ENCODE assay signal across 9 mouse cellular contexts in the genomic region with DNA sequence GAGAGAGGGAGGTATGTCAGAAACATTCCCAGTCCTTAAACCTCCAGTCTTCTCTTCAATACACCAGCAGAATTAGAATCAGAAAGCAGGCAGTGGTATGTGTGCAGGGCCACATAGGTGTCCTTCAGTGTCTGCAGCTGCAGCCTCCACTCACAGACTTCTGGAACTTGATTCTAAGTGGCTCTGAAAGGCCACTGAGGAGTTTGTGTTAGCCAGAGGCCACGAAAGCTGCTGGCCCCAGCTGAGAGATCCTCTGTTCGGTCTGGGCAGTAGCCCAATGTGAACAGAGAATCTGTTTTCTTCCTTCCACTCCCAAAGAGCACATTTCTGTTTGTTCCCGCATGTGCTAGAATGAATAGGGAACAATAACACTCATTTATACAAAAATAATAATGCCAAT.
DNase-seq lines count a peak whose midpoint lies in the region; ATAC-seq lines count a peak whose summit lies in the region.
"Had no signal": no experiment of that assay in that cellular context is flagged by ENCODE, and none has a peak within 500 bp of the region (broad histone marks: within the 10 kb centered on the region; RNA-seq: fewer than 3 reads in every experiment).

No protein-coding gene starts in this region.

- DNase-seq in neural tube, embryonic 10.5 days (ENCODE audit: extremely low spot score, low spot score) = no peak
- peak; percentile 31 to 66 for DNase-seq in frontal cortex, postnatal 36 days (ENCODE audit: low spot score in 2 of 2)
- DNase-seq in layer of hippocampus, postnatal 14 days (ENCODE audit: low spot score in 2 of 2) = peak; percentile 59 to 78
- no peak for DNase-seq in lung, postnatal 4 days
- DNase-seq in adrenal gland, adult (ENCODE audit: inconsistent age in 2 of 2, low spot score in 1 of 2) = no peak
- DNase-seq in adrenal gland, postnatal 4 days (ENCODE audit: low spot score in 2 of 2) = no peak
- DNase-seq: liver, embryonic 13.5 days had no signal

- no peak overlapping the region for H3K4me2 ChIP-seq in neural tube, embryonic 14.5 days (ENCODE audit: low read depth, low read length)
- H3K4me2 ChIP-seq: liver, embryonic 13.5 days had no signal

- H3K4me3 ChIP-seq in neural tube, embryonic 14.5 days (ENCODE audit: low read depth, low read length) = no peak overlapping the region
- H3K4me3 ChIP-seq: liver, embryonic 13.5 days had no signal

- H3K4me1 ChIP-seq in neural tube, embryonic 14.5 days (ENCODE audit: control insufficient read depth, insufficient read depth, low read length) = no peaks in the 10 kb centered on the region
- H3K4me1 ChIP-seq: liver, embryonic 13.5 days had no signal

- ATAC-seq in neural tube, embryonic 14.5 days (ENCODE audit: low read depth) = peak; percentile 58; the same call in 1 of the 2 replicates
- ATAC-seq in megakaryocyte, adult 5-6 weeks (ENCODE audit: poor library complexity, severe bottlenecking) = no peak

- no peaks in the 10 kb centered on the region for H3K36me3 ChIP-seq in neural tube, embryonic 14.5 days (ENCODE audit: control insufficient read depth, insufficient read depth, low read length)
- H3K36me3 ChIP-seq: liver, embryonic 13.5 days had no signal

- no peaks in the 10 kb centered on the region for H3K27me3 ChIP-seq in neural tube, embryonic 14.5 days (ENCODE audit: control insufficient read depth, insufficient read depth, low read length)
- H3K27me3 ChIP-seq: liver, embryonic 13.5 days had no signal

- no peak overlapping the region for H3K9ac ChIP-seq in neural tube, embryonic 14.5 days (replicated peaks; ENCODE audit: low read depth, low read length)
- H3K9ac ChIP-seq: liver, embryonic 13.5 days had no signal

- H3K9me3 ChIP-seq in neural tube, embryonic 14.5 days (ENCODE audit: control insufficient read depth, low read length) = no peaks in the 10 kb centered on the region
- H3K9me3 ChIP-seq: liver, embryonic 13.5 days had no signal

- 57% methylated on average over 3 of the region's 3 CpGs for WGBS in neural tube, embryonic 14.5 days

- H3K27ac ChIP-seq in neural tube, embryonic 14.5 days (ENCODE audit: low read depth, low read length) = no peak overlapping the region
- H3K27ac ChIP-seq: liver, embryonic 13.5 days had no signal

Comparison
In these comparisons a context has a peak if more than half of its experiments do, and no peak if none do; other contexts are left out.
1. DNase-seq: peak in frontal cortex, postnatal 36 days (2 of 2) and layer of hippocampus, postnatal 14 days (2 of 2); none in neural tube, embryonic 10.5 days (single experiment), lung, postnatal 4 days (0 of 2), adrenal gland, adult (0 of 2) and adrenal gland, postnatal 4 days (0 of 2).